Mouse (Mus musculus) myocyte (in vitro differentiated cells): ENCODE measurements around the gene Sptssa. TPM values are rescaled to one million over a fixed set of nuclear protein-coding genes. Genes with fewer than 3 reads are reported as not detected.

ENCODE experiments used
- H3K27me3 ChIP-seq: one replicate; pipeline ENCODE4 v1.6.1; 2011; ENCODE audit not compliant: control insufficient read depth, insufficient read depth, insufficient read length
- H3K36me3 ChIP-seq: one replicate; pipeline ENCODE4 v1.6.1; 2011; ENCODE audit not compliant: control insufficient read depth, insufficient read depth
- H3K4me2 ChIP-seq: one replicate; pipeline ENCODE4 v1.6.1; 2011; ENCODE audit warnings: low read depth, control low read depth
- H3K4me3 ChIP-seq: one replicate; pipeline ENCODE4 v1.5.1; 2011; ENCODE audit warnings: mild to moderate bottlenecking, control low read depth, moderate library complexity
- H3K79me2 ChIP-seq: one replicate; pipeline ENCODE4 v1.6.1; 2011; ENCODE audit not compliant: control insufficient read depth, insufficient read depth
- H3ac ChIP-seq: one replicate; pipeline ENCODE4 v1.6.1; 2011; ENCODE audit not compliant: control insufficient read depth, insufficient read length
- CEBPB ChIP-seq: IDR thresholded peaks from 2 replicates; pipeline ENCODE4 v1.6.1; 2011; ENCODE audit warnings: mild to moderate bottlenecking, moderate library complexity; ENCODE audit not compliant: poor library complexity, insufficient read depth, severe bottlenecking
- E2F4 ChIP-seq: IDR thresholded peaks from one replicate; pipeline ENCODE4 v1.6.1; 2011; ENCODE audit warnings: mild to moderate bottlenecking, control low read depth, moderate library complexity; ENCODE audit not compliant: insufficient read depth
- MAX ChIP-seq: IDR thresholded peaks from one replicate; pipeline ENCODE4 v1.6.1; 2011; ENCODE audit warnings: low read depth, mild to moderate bottlenecking, control low read depth
- MYOD1 ChIP-seq, 3 experiments: IDR thresholded peaks; one replicate each; pipeline ENCODE4 v1.6.1; 2011; ENCODE audit warnings: control low read depth in 2 of 3, low read depth in 2 of 3, mild to moderate bottlenecking in 2 of 3, moderate library complexity in 1 of 3; ENCODE audit not compliant: insufficient read length in 2 of 3, control insufficient read depth in 1 of 3
- MYOG ChIP-seq, 3 experiments: IDR thresholded peaks; one replicate each; pipeline ENCODE4 v1.6.1; 2011; ENCODE audit warnings: control low read depth in 2 of 3, low read depth in 2 of 3, mild to moderate bottlenecking in 2 of 3; ENCODE audit not compliant: insufficient read length in 2 of 3, control insufficient read depth in 1 of 3, insufficient read depth in 1 of 3
- POLR2A ChIP-seq: IDR thresholded peaks from one replicate; pipeline ENCODE4 v1.6.1; 2011; ENCODE audit warnings: low read depth, mild to moderate bottlenecking, control low read depth, moderate library complexity; ENCODE audit not compliant: insufficient read length
- POLR2AphosphoS2 ChIP-seq: IDR thresholded peaks from one replicate; pipeline ENCODE4 v1.6.1; 2011; ENCODE audit warnings: low read depth, control low read depth; ENCODE audit not compliant: insufficient read length
- REST ChIP-seq: IDR thresholded peaks from one replicate; pipeline ENCODE4 v1.6.1; 2011; ENCODE audit warnings: mild to moderate bottlenecking, control low read depth, moderate library complexity; ENCODE audit not compliant: insufficient read depth, insufficient read length
- SRF ChIP-seq: IDR thresholded peaks from one replicate; pipeline ENCODE4 v1.6.1; 2011; ENCODE audit warnings: low read depth; ENCODE audit not compliant: control insufficient read depth, insufficient read length
- TCF12 ChIP-seq: IDR thresholded peaks from one replicate; pipeline ENCODE4 v1.6.1; 2011; ENCODE audit warnings: mild to moderate bottlenecking, control low read depth; ENCODE audit not compliant: poor library complexity, insufficient read depth, severe bottlenecking
- TCF3 ChIP-seq: IDR thresholded peaks from one replicate; pipeline ENCODE4 v1.6.1; 2011; ENCODE audit warnings: low read depth, control low read depth; ENCODE audit not compliant: insufficient read length
- USF1 ChIP-seq: IDR thresholded peaks from one replicate; pipeline ENCODE4 v1.6.1; 2011; ENCODE audit warnings: low read depth, mild to moderate bottlenecking, control low read depth, moderate library complexity
- polyA plus RNA-seq: library from polyadenylated mRNA; unstranded; fragments of >200 nt; fragmentation: generic; extraction: Trizol; gene quantifications from one replicate; pipeline ENCODE4 v1.2.1, GENCODE M21; 2012; ENCODE audit warnings: missing spikeins

Sptssa gene
- 27.1 TPM for polyA plus RNA-seq

DNA sequence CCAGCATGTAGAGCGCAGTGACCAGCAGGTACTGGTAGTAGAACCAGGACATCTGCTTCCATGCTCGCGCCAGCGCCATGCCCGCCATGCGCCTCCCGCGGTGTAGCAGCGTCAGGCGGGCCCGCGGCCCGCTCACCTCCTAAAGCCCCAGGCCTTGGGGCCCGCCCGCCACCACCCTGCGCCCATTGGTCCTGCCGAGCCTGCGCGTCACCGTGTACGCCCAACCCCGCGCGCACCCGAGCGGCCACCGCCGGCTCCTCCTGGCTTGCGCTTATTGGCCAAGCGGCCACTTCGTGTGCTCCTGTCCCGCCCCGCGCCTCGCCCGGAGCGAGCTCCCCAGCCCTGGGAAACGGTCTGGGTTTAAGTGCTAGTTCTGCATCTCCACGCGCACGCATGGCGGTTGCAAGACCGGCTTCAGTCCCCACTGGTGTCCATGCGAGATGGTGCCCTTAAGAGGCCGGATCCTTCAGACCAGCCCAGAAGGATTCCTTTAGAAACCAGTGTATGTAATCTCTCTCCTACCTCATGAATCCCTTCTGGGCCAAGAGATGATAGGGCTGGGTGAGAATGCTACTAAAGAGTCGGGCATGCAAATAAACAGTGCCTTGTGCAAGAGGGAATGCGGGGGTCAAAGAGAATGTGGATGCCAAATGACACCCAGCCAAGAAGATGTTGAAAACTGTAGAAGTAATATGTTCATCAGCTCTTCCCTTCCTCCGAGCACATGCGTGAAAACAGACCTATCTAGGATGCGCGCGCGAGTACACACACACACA is at the start of gene Sptssa:
TSS of gene Sptssa (minus strand) at position 178 of the 776 bp plus-strand sequence.
- Histone ChIP-seq H3K27me3 (no peaks in the 10 kb centered on the region), H3K4me2 (peak within 1 kb of the TSS; percentile 89), H3K4me3 (peak within 1 kb of the TSS; percentile 65), H3K36me3 (no peaks in the 10 kb centered on the region), H3ac (peak within 1 kb of the TSS; percentile 32), H3K79me2 (peaks cover 34% of the 10 kb centered on the region)
- TF ChIP-seq POLR2A (peak; percentile 94), MAX (no peak), TCF3 (no peak), TCF12 (no peak), MYOD1 (IDR thresholded peaks at IDR 0.05; ENCODE audit: control insufficient read depth in 1 of 3, insufficient read length in 2 of 3, low read depth in 2 of 3) (peak in 1 of 3 experiments; percentile 35), REST (no peak), MYOG (IDR thresholded peaks at IDR 0.05; ENCODE audit: control insufficient read depth in 1 of 3, insufficient read depth in 1 of 3, insufficient read length in 2 of 3, low read depth in 2 of 3) (peak in 1 of 3 experiments; percentile 18), CEBPB (no peak), POLR2AphosphoS2 (peak; percentile 88), SRF (no peak), E2F4 (peak; percentile 15)

DNA sequence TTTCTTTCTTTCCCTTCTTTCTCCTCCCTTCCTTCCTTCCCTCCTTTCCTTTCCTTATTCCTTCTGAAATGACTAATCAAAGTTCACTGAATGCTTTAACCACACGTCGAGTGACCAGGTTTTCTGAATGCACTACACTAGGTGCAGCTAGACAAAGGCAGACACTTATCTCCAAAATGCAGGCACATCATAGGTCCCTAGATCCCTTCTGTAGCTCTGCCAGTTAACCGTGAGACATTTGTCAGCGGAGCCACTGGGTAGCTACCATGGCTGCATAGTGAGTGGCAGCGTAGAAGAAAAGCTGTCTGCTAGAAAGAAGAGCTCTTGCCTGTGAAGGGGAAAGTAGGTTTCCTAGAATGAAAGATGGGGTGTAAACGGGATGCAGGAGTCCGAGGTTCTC is 43.0 kb upstream of the Sptssa start:
- TF ChIP-seq SRF (no peak), USF1 (no peak), MYOD1 (IDR thresholded peaks at IDR 0.05; ENCODE audit: control insufficient read depth in 1 of 3, insufficient read length in 2 of 3, low read depth in 2 of 3) (no peak), REST (no peak), E2F4 (no peak), TCF3 (no peak), CEBPB (no peak), MAX (no peak), MYOG (IDR thresholded peaks at IDR 0.05; ENCODE audit: control insufficient read depth in 1 of 3, insufficient read depth in 1 of 3, insufficient read length in 2 of 3, low read depth in 2 of 3) (no peak), POLR2A (no peak), TCF12 (no peak), POLR2AphosphoS2 (no peak)
- peaks cover 4% of the 10 kb centered on the region for H3K27me3 ChIP-seq
- H3K4me3 ChIP-seq, result no peak overlapping the region
- H3K4me2 ChIP-seq, result no peak overlapping the region
- H3ac ChIP-seq, result no peak overlapping the region
- H3K79me2 ChIP-seq, result peaks cover 7% of the 10 kb centered on the region
- H3K36me3 ChIP-seq, result no peaks in the 10 kb centered on the region

DNA sequence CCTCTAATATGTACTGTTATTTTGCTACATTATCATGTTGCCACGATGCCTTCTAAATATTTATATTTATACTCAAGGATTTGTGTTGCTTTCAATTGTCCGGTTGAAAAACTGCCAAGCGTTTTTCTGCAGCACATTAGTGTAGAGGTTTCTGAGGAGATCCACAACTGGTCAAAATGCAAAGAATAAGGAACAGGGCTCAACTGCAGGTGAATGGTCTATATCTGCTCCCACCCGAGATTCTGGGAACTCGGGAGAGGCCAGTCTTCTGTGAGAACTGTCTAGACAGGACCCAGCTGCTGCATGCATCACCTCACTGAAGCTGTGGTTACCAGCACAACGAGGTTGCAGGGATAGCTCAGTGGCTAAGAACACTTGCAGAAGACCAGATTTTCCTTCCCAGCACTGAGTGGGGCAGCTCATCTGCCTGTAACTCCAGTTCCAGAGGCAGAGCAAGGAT is 41.4 kb upstream of the Sptssa start:
- H3K4me2 ChIP-seq, result no peak overlapping the region
- H3ac ChIP-seq, result no peak overlapping the region
- peaks cover 15% of the 10 kb centered on the region for H3K79me2 ChIP-seq

DNA sequence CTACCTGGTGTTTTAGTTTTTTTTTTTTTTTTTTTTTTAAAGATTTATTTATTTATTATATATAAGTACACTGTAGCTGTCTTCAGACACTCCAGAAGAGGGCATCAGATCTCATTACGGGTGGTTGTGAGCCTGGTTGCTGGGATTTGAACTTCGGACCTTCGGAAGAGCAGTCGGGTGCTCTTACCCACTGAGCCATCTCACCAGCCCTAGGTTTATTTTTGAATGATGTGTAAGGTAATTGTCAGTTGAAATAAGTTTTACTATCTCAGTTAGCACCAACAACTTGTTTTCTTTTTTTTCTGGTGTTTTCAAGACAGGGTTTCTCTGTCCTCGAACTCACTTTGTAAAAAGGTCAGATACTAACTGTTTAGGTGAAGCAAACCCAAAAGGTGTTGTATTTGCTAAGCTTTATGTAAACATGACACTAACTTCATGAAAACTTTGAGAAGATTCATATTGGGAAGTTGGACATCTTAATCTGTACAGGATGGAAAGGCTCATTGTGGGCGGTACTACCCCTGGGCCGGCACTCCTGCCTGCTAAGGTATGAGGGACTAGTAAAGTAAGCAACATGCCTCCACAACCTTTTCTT is 40.7 kb upstream of the Sptssa start:
- Histone ChIP-seq H3K4me3 (peak overlapping the region; percentile 70), H3K4me2 (no peak overlapping the region), H3K36me3 (no peaks in the 10 kb centered on the region), H3ac (no peak overlapping the region), H3K79me2 (peaks cover 17% of the 10 kb centered on the region), H3K27me3 (no peaks in the 10 kb centered on the region)
- TF ChIP-seq E2F4 (no peak), POLR2A (no peak), POLR2AphosphoS2 (no peak), CEBPB (no peak), MYOG (IDR thresholded peaks at IDR 0.05; ENCODE audit: control insufficient read depth in 1 of 3, insufficient read depth in 1 of 3, insufficient read length in 2 of 3, low read depth in 2 of 3) (no peak), TCF3 (no peak), TCF12 (no peak), MAX (no peak), REST (no peak), SRF (no peak), MYOD1 (IDR thresholded peaks at IDR 0.05; ENCODE audit: control insufficient read depth in 1 of 3, insufficient read length in 2 of 3, low read depth in 2 of 3) (no peak), USF1 (no peak)

More for the DNA sequence above, 41.4 kb upstream of the Sptssa start:
- TF ChIP-seq POLR2AphosphoS2 (no peak), SRF (no peak), MYOD1 (IDR thresholded peaks at IDR 0.05; ENCODE audit: control insufficient read depth in 1 of 3, insufficient read length in 2 of 3, low read depth in 2 of 3) (no peak), REST (no peak), TCF12 (no peak), CEBPB (no peak), MAX (no peak), POLR2A (no peak), MYOG (IDR thresholded peaks at IDR 0.05; ENCODE audit: control insufficient read depth in 1 of 3, insufficient read depth in 1 of 3, insufficient read length in 2 of 3, low read depth in 2 of 3) (no peak), E2F4 (no peak), TCF3 (no peak), USF1 (no peak)
- H3K4me3 ChIP-seq, result no peak overlapping the region
- peaks cover 3% of the 10 kb centered on the region for H3K27me3 ChIP-seq
- H3K36me3 ChIP-seq, result no peaks in the 10 kb centered on the region
